Mouse (Mus musculus) testis, adult 2 months (tissue): Measurements from ENCODE around the gene Cdhr3. TPM values are rescaled to one million over a fixed set of nuclear protein-coding genes. Genes with fewer than 3 reads are reported as not detected.

Source experiments
- H3K27ac ChIP-seq: fragments of 200-500 bp; 2 replicates; pipeline ENCODE4 v1.5.1; 2012; ENCODE audit warnings: low read depth, low read length; ENCODE audit not compliant: control insufficient read depth, insufficient read depth
- H3K27me3 ChIP-seq: fragments of 200-500 bp; 2 replicates; pipeline ENCODE4 v1.6.1; 2012; ENCODE audit warnings: mild to moderate bottlenecking, low read length, moderate library complexity; ENCODE audit not compliant: control insufficient read depth, insufficient read depth
- H3K36me3 ChIP-seq: fragments of 200-500 bp; 2 replicates; pipeline ENCODE4 v1.6.1; 2012; ENCODE audit warnings: mild to moderate bottlenecking, low read length; ENCODE audit not compliant: control insufficient read depth, insufficient read depth
- H3K4me1 ChIP-seq: fragments of 200-500 bp; 2 replicates; pipeline ENCODE4 v1.6.1; 2012; ENCODE audit warnings: low read length; ENCODE audit not compliant: control insufficient read depth, insufficient read depth
- H3K4me3 ChIP-seq: fragments of 200-500 bp; 2 replicates; pipeline ENCODE4 v1.5.1; 2012; ENCODE audit warnings: low read depth, mild to moderate bottlenecking, low read length, moderate library complexity, mixed read lengths; ENCODE audit not compliant: control insufficient read depth
- CTCF ChIP-seq: fragments of 200-500 bp; IDR thresholded peaks from 2 replicates; pipeline ENCODE4 v1.5.1; 2012; ENCODE audit warnings: low read depth, mild to moderate bottlenecking, inconsistent platforms, low read length, moderate library complexity; ENCODE audit not compliant: control insufficient read depth, insufficient read depth, insufficient replicate concordance
- POLR2A ChIP-seq: fragments of 200-500 bp; IDR thresholded peaks from 2 replicates; pipeline ENCODE4 v1.6.1; 2012; ENCODE audit warnings: low read depth, mild to moderate bottlenecking, inconsistent platforms, low read length, moderate library complexity; ENCODE audit not compliant: control insufficient read depth
- polyA plus RNA-seq: library from polyadenylated mRNA; depleted of rRNA; stranded (reverse); fragments of >200 nt; gene quantifications from 2 replicates; pipeline ENCODE4 v1.2.3, GENCODE M21; 2012

Cdhr3 gene
- polyA plus RNA-seq, 1 experiment, result 0.02 TPM

GRCm38 (mm10) chr12:33061651-33062050 lies 31.0 kb downstream of the Cdhr3 start:
- Histone ChIP-seq H3K27me3 (no peaks in the 10 kb centered on the region), H3K4me1 (peaks cover 7% of the 10 kb centered on the region; the same call in 1 of the 2 replicates), H3K36me3 (no peaks in the 10 kb centered on the region), H3K27ac (no peak overlapping the region), H3K4me3 (no peak overlapping the region)
- TF ChIP-seq CTCF, result no peak
- no peak for TF ChIP-seq POLR2A

DNA sequence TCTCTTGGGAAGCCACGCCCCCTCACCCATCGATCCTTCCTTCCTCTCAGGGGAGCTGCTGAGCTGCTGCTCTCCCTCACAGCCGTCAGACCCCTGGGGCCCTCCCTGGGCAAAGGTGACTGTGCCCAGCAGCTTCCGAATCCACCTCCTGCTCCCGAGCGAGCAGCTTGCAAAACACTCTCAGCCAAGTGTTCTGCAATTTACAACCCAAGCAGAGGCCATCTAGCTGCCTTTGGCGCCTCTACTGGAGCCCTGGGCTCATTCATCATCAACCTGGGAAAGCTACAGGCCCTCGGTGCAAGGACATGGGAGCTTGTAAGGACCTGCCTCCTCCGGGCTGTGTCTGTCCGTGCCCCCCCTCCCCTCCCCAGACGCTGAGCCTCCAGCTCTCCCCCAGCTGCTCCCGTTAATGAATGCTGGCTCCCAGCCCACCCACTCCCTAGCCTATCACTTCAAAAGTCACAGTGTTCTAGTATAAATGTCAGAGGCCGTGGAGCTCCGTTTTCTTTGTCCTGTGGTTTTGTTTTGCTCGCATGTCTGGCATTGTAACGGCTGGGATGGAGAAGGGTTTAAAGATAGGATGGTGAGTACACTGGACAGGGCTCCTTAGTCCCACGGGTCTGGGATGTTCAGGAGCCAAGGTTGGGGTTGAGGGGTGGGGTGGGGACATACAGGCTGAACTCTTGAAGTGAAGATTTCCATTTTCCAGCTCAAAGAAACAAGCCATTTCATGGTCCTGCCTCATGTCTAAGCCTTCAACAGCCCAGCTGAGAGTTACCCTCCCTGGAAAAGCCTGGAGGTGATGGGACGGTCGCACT lies 35.2 kb downstream of the Cdhr3 start:
- no peak overlapping the region for H3K4me3 ChIP-seq
- peaks cover 7% of the 10 kb centered on the region; the same call in 1 of the 2 replicates for H3K4me1 ChIP-seq
- H3K36me3 ChIP-seq, result no peaks in the 10 kb centered on the region
- TF ChIP-seq CTCF (0 out of 2 replicates have a peak, but pooled peaks have one; percentile 17), POLR2A (no peak)
- H3K27me3 ChIP-seq, result no peaks in the 10 kb centered on the region
- H3K27ac ChIP-seq, result no peak overlapping the region

- Histone ChIP-seq H3K4me3 (no peak overlapping the region), H3K36me3 (no peaks in the 10 kb centered on the region), H3K4me1 (peaks cover 7% of the 10 kb centered on the region; the same call in 1 of the 2 replicates), H3K27ac (no peak overlapping the region), H3K27me3 (no peaks in the 10 kb centered on the region)
- TF ChIP-seq CTCF (no peak), POLR2A (no peak)
These were observed 36.1 kb downstream of the Cdhr3 start for GRCm38 (mm10) chr12:33056574-33056973.

DNA sequence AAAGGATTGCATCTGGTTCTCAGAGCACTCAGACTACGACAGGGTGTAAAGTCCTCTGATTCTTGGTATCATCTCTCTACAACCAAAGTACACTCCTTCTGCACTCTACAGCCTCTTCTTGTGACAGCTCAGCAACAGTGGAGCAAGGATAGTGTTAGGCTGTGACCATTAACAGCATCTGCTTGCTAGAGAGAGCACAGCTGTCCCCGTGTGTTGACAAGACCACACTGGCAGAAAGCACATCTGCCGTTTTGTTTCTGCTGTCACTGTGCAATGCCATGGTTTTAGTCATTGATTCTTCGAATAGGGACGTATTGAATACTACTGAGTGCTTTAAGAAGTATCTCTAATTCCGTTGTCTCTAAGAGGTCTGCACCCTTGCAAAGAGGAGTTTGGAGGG lies 36.6 kb downstream of the Cdhr3 start:
- H3K4me1 ChIP-seq, result peaks cover 7% of the 10 kb centered on the region; the same call in 1 of the 2 replicates
- TF ChIP-seq CTCF (no peak), POLR2A (no peak)
- H3K4me3 ChIP-seq, result no peak overlapping the region
- H3K27ac ChIP-seq, result no peak overlapping the region
- no peaks in the 10 kb centered on the region for H3K27me3 ChIP-seq
- H3K36me3 ChIP-seq, result no peaks in the 10 kb centered on the region

GRCm38 (mm10) chr12:33053746-33054145 lies 38.9 kb downstream of the Cdhr3 start:
- Histone ChIP-seq H3K27ac (no peak overlapping the region), H3K4me3 (no peak overlapping the region; the same call in 1 of the 2 replicates), H3K36me3 (no peaks in the 10 kb centered on the region), H3K4me1 (peaks cover 7% of the 10 kb centered on the region; the same call in 1 of the 2 replicates), H3K27me3 (no peaks in the 10 kb centered on the region)
- TF ChIP-seq POLR2A (no peak), CTCF (no peak)

DNA sequence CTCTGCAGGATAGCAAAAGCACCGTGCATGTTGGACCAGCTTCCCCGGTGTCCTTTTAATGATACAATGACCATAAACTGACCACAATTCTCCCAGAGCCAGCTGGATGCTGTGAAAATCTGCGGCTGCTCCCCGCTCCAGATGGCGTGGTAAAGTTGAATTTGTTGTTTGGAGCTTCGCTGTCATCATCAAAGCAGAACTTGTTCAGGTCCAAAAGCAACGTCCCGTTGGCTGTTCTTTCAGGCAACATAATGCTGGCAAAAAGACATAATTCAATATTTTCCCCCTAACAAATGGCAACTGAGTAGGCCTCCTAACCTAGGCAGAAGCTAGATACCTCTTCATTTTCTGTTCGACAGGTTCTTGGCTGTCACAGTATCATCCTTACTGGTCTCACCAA lies 39.4 kb downstream of the Cdhr3 start:
- Histone ChIP-seq H3K4me1 (peaks cover 7% of the 10 kb centered on the region; the same call in 1 of the 2 replicates), H3K27me3 (no peaks in the 10 kb centered on the region), H3K4me3 (no peak overlapping the region), H3K36me3 (no peaks in the 10 kb centered on the region), H3K27ac (no peak overlapping the region)
- TF ChIP-seq POLR2A (no peak), CTCF (no peak)

GRCm38 (mm10) chr12:33048391-33048790 lies 44.3 kb downstream of the Cdhr3 start:
- no peak overlapping the region for H3K27ac ChIP-seq
- no peaks in the 10 kb centered on the region; the same call in 1 of the 2 replicates for H3K4me1 ChIP-seq
- TF ChIP-seq CTCF (no peak), POLR2A (no peak)
- no peaks in the 10 kb centered on the region for H3K27me3 ChIP-seq
- H3K4me3 ChIP-seq, result no peak overlapping the region
- no peaks in the 10 kb centered on the region for H3K36me3 ChIP-seq

DNA sequence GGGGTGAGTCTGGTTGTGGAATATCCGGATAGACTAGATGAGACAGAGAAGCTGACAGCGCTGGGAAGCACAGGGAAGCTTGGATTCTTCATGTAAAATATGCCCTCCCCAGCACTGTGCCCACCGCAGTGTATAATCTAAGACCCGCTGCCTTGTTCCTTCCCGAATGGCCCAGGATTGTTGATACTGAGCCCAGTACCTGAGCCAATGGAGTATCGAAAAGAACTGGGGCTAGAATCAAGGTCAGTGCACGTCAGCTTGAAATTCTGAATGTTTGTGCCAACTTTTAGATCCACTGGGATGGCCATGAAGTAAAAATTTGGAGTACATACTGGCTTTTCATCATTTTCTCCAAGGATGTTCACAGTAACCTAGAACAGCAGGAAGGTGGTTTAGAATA lies 46.2 kb downstream of the Cdhr3 start:
- no peak overlapping the region for H3K27ac ChIP-seq
- TF ChIP-seq CTCF (no peak), POLR2A (no peak)

More for the DNA sequence above, 46.2 kb downstream of the Cdhr3 start:
- Histone ChIP-seq H3K27me3 (no peaks in the 10 kb centered on the region), H3K4me3 (no peak overlapping the region), H3K4me1 (no peaks in the 10 kb centered on the region), H3K36me3 (no peaks in the 10 kb centered on the region)
